Mouse (Mus musculus) B cell, adult 62 days (primary cell): Measurements from ENCODE around the gene Ssxb3. TPM values are rescaled to one million over a fixed set of nuclear protein-coding genes. Genes with fewer than 3 reads are reported as not detected.

Source experiments
- total RNA-seq: library from RNA; stranded (reverse); gene quantifications from 4 replicates; pipeline ENCODE4 v1.2.4, GENCODE M21; 2023

Ssxb3 gene
- not detected in 4 replicates for total RNA-seq

GRCm38 (mm10) chrX:8591716-8592115, at the start of gene Ssxb3:
TSS of gene Ssxb3 (minus strand) at chrX:8591816.

GRCm38 (mm10) chrX:8548155-8548554, 43.5 kb downstream of the Ssxb3 start, which contains the start of gene Ssxb6:
TSS of gene Ssxb6 (minus strand) at chrX:8548255.

Other genes starting within 250 kb of the Ssxb3 start
- not detected in 4 replicates for gene Ssxb9, start 224.8 kb downstream of the Ssxb3 start, total RNA-seq
- gene Ssxb1, start 178.5 kb downstream of the Ssxb3 start, total RNA-seq = not detected in 4 replicates
- gene Ssxb2, start 130.1 kb downstream of the Ssxb3 start, total RNA-seq = not detected in 4 replicates
- not detected in 4 replicates for gene Gm14459, start 66.9 kb downstream of the Ssxb3 start, total RNA-seq
- not detected in 4 replicates for gene Ssxb6, start 43.6 kb downstream of the Ssxb3 start, total RNA-seq
- not detected in 4 replicates for gene Ssxb8, start 99.0 kb upstream of the Ssxb3 start, total RNA-seq
- not detected in 4 replicates for gene Ssx9, start 156.6 kb upstream of the Ssxb3 start, total RNA-seq
- not detected in 4 replicates for gene Ssxb5, start 211.9 kb upstream of the Ssxb3 start, total RNA-seq